Mouse (Mus musculus): ENCODE measurements around the gene Prkce. TPM values are rescaled to one million over a fixed set of nuclear protein-coding genes. Genes with fewer than 3 reads are reported as not detected.

Prkce gene
- polyA plus RNA-seq, 1 experiment from 2014 or later: 9.6 TPM

DNA sequence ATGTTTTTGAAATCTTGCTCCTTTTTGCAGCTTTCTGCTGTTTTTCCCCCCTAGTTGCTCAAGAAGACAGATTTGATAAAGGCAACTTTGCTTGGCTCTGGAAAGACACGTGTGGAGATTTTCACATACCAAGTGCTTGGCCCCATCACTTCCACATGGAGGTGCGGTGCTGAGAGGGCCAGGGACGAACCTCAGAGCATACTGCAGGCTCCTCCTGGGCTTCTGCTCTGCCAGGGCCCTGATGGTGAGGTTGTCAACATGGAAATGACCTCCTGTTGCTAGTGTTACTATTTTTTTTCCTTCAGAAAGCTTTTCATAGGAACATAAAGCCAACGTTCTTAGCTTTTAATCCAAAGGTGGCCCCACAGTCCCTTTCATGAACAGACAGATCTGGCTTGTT is 191.3 kb downstream of the Prkce start:
- Histone ChIP-seq H3K36me3 (no peaks in the 10 kb centered on the region), H3K4me2 (no peak overlapping the region), H3K4me1 (replicated peaks) (peaks cover 41% of the 10 kb centered on the region), H3K9ac (no peak overlapping the region), H3K27me3 (no peaks in the 10 kb centered on the region), H3K9me3 (replicated peaks) (no peaks in the 10 kb centered on the region), H3K27ac (peak overlapping the region; percentile 55), H3K4me3 (no peak overlapping the region)
- no peak for ATAC-seq (replicated peaks; ENCODE audit: insufficient number of reproducible peaks, insufficient read depth, low FRiP score, low read depth)
- 26% methylated on average over 4 of the region's 4 CpGs for WGBS

DNA sequence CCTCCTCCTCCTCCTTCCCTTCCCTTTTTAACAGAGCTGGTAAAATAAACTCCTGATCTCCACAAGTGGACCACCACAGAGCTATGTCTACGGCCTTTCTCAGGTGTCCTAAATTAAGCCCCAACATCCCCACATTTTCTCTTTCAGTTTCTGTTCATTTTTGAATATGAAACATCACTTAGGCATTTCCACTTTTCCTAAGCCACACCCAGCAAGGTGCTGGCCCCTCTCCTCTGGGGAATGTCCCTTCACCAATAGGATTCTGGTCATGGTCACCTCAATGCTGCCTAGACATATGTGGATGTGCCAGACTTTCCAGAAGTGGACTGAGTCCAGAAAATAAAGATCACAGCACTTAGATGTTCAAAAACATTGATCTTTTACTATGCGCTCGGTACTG is 193.3 kb downstream of the Prkce start:
- Histone ChIP-seq H3K9me3 (replicated peaks) (no peaks in the 10 kb centered on the region), H3K27me3 (no peaks in the 10 kb centered on the region), H3K27ac (no peak overlapping the region), H3K36me3 (no peaks in the 10 kb centered on the region), H3K4me1 (replicated peaks) (peaks cover 43% of the 10 kb centered on the region), H3K9ac (no peak overlapping the region), H3K4me3 (no peak overlapping the region), H3K4me2 (no peak overlapping the region)
- ATAC-seq (replicated peaks; ENCODE audit: insufficient number of reproducible peaks, insufficient read depth, low FRiP score, low read depth): no peak
- 90% methylated on average over 3 of the region's 3 CpGs for WGBS

DNA sequence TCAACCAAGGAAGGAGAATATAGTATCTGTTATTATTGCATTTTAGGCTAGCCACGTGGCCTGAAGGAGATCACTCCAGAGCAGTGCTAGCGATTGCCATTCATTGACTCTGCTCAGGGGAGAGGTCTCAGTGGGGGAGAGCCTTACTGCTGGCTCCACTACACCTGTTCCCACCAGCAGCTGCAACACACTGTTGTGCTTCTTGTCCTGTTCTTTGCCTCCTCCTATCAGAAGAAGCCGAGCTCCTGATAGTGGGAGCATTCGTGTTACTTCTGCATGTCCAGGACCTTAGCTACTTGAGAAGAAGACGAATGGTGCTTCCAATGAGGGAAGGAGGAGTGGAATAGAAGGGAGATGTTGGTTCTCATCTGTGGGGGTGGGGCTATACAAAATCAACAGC is 195.8 kb downstream of the Prkce start:
- Histone ChIP-seq H3K4me1 (replicated peaks) (peaks cover 48% of the 10 kb centered on the region), H3K9me3 (replicated peaks) (no peaks in the 10 kb centered on the region), H3K9ac (no peak overlapping the region), H3K36me3 (no peaks in the 10 kb centered on the region), H3K27me3 (no peaks in the 10 kb centered on the region), H3K27ac (no peak overlapping the region), H3K4me2 (no peak overlapping the region), H3K4me3 (no peak overlapping the region)
- 68% methylated on average over 5 of the region's 5 CpGs for WGBS
- ATAC-seq (replicated peaks; ENCODE audit: insufficient number of reproducible peaks, insufficient read depth, low FRiP score, low read depth): no peak

DNA sequence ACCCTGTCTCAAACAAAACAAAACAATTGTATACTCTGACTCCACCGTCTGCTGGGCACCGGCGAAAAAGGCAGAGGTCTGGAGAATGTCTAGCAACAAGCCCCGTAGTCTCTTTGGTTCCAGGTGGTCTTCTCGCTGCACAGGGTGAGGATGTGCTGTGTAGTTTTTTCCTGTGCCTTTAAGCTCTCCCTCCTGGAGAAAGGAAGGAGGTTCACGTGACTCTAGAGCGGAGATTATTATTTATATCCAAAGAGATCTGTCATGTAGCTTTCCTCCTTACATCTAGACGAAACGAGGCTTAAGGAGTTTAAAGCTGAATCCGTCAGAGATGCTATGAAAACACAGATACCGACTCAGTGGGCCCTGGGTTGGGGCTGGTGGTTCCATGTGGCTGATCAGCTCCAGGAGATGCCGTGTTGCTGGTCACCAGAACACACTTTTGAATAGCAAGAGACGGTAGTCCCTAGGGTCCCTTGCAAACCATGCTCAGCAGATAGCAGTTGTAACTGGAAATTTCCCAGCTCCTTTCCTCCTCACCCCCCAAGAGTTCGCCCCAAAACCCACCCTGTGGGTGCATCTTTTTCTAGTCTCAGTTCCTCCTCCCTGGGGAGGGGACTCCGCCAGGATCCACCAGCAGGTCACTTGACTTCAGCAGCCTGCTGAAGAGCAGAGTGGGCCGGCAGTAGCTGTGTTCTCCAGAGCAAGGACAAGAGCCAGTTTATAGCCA is 196.9 kb downstream of the Prkce start:
- H3K9ac ChIP-seq: no peak overlapping the region
- no peaks in the 10 kb centered on the region for H3K9me3 ChIP-seq (replicated peaks)
- no peak overlapping the region for H3K4me3 ChIP-seq
- peak overlapping the region; percentile 14; the same call in 1 of the 2 replicates for H3K4me2 ChIP-seq
- peaks cover 40% of the 10 kb centered on the region for H3K4me1 ChIP-seq (replicated peaks)
- no peaks in the 10 kb centered on the region for H3K36me3 ChIP-seq
- WGBS: 43% methylated on average over 16 of the region's 16 CpGs
- no peaks in the 10 kb centered on the region for H3K27me3 ChIP-seq
- no peak for ATAC-seq (replicated peaks; ENCODE audit: insufficient number of reproducible peaks, insufficient read depth, low FRiP score, low read depth)
- H3K27ac ChIP-seq: peak overlapping the region; percentile 21

DNA sequence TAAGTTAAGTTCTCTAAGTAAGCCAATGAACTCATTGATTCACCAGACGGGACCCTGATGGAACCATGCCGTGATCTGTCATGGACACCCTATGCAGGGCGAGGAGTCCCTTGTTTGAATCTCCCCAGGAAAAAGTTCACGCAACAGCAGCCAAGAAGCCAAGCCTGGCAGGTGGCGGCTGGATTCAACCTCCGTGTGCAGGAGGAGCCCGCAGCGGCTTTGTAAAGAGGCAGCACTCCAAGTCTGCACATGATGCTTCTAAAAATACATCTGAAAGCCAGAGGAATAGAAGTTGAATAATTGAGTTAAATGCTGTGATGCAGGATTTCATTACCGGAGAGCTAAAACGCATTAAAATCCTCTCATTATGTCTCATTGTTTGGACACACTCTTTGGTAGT is 199.3 kb downstream of the Prkce start:
- 38% methylated on average over 10 of the region's 10 CpGs for WGBS
- H3K4me1 ChIP-seq (replicated peaks): peaks cover 56% of the 10 kb centered on the region
- H3K27me3 ChIP-seq: no peaks in the 10 kb centered on the region
- H3K4me2 ChIP-seq: peak overlapping the region; percentile 48
- no peak overlapping the region for H3K9ac ChIP-seq
- H3K27ac ChIP-seq: peak overlapping the region; percentile 74
- H3K36me3 ChIP-seq: no peaks in the 10 kb centered on the region
- no peak for ATAC-seq (replicated peaks; ENCODE audit: insufficient number of reproducible peaks, insufficient read depth, low FRiP score, low read depth)
- no peaks in the 10 kb centered on the region for H3K9me3 ChIP-seq (replicated peaks)
- peak overlapping the region; percentile 10; the same call in 1 of the 2 replicates for H3K4me3 ChIP-seq

DNA sequence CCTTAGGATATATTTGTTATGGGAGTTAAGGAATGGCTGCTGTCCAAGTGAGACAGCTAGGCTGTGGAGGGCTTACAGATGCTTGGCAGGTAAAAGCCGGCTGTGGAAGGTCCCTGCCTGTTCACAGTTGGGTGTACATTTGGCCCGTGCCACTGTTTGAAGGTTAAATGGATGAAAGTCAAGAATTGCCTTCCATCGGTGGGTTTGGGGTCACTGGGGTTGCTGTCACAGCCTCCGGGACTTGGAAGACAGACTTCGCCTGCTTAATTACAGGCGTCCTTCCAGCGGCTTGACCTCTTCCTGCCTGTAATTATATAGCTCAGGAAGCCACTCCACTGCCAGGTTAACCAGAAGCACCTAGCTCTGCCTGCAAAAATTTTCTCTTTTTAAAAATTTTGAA is 200.1 kb downstream of the Prkce start:
- WGBS: 26% methylated on average over 7 of the region's 7 CpGs
- no peak overlapping the region for H3K4me2 ChIP-seq
- H3K9me3 ChIP-seq (replicated peaks): no peaks in the 10 kb centered on the region
- no peak overlapping the region for H3K9ac ChIP-seq
- peaks cover 56% of the 10 kb centered on the region for H3K4me1 ChIP-seq (replicated peaks)
- no peaks in the 10 kb centered on the region for H3K27me3 ChIP-seq
- H3K4me3 ChIP-seq: no peak overlapping the region
- H3K27ac ChIP-seq: peak overlapping the region; percentile 74
- ATAC-seq (replicated peaks; ENCODE audit: insufficient number of reproducible peaks, insufficient read depth, low FRiP score, low read depth): 0 out of 2 replicates have a peak, but pooled peaks have one; percentile 23
- no peaks in the 10 kb centered on the region for H3K36me3 ChIP-seq

DNA sequence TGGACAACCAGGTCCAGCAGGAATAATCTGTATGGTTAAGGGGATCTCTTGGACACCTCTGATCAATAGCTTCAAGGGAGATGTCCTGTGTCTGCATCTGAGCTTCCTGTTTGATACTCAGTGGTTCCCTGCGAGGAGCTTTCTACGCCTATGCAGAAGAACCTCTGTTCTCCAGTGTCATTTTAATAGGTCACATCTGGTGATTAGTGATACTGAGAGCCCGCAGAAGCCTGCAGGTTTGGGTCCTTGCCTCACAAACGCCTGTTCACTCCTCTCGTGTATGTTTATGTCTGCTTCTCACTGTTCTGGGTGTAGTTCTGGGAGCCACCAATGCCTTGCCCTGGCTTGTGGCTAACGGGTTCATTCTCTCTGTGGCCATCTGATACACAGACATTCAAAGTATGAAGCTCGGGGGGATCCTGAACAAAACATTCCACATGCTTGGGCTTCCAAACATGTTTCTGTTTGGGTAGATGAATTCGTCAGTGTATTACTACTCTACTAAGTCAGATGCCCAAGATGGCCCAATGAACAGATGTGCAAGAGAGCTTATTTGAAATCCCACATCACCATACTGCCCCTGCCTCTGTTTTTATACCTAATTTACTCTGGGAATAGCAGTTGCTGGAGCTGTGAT is 202.6 kb downstream of the Prkce start:
- Histone ChIP-seq H3K36me3 (no peaks in the 10 kb centered on the region), H3K27ac (no peak overlapping the region), H3K27me3 (no peaks in the 10 kb centered on the region), H3K9ac (no peak overlapping the region), H3K4me2 (no peak overlapping the region), H3K4me3 (no peak overlapping the region), H3K9me3 (replicated peaks) (no peaks in the 10 kb centered on the region), H3K4me1 (replicated peaks) (peaks cover 38% of the 10 kb centered on the region)
- WGBS: 56% methylated on average over 8 of the region's 8 CpGs
- ATAC-seq (replicated peaks; ENCODE audit: insufficient number of reproducible peaks, insufficient read depth, low FRiP score, low read depth): no peak

DNA sequence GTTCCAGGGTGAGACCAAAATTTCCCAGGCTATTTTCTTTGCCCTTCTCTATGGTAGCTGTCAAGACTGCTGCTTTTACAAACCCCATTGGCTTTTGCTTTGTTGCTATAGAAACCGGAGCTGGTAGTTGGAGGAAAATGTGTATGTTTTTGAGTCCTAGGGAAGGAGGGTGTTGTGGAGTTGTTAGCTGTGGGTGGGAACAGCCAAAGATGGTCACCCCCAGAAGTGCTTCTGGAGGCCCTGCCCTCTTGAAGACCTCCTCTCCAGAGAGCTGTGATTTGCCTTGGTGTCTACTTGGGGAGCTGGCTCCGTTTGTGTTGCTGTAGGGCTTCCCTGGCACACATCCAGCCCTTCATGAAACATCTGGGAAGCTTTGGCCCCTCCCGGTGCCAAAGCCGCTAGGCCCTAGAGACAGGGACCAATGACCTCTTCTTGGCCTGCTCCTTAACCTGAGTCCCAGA is 203.5 kb downstream of the Prkce start:
- Histone ChIP-seq H3K4me1 (replicated peaks) (peaks cover 33% of the 10 kb centered on the region), H3K9ac (no peak overlapping the region), H3K4me3 (no peak overlapping the region), H3K4me2 (no peak overlapping the region), H3K36me3 (no peaks in the 10 kb centered on the region), H3K9me3 (replicated peaks) (no peaks in the 10 kb centered on the region), H3K27me3 (no peaks in the 10 kb centered on the region), H3K27ac (peak overlapping the region; percentile 24; the same call in 1 of the 2 replicates)
- no peak for ATAC-seq (replicated peaks; ENCODE audit: insufficient number of reproducible peaks, insufficient read depth, low FRiP score, low read depth)
- WGBS: 30% methylated on average over 4 of the region's 4 CpGs

DNA sequence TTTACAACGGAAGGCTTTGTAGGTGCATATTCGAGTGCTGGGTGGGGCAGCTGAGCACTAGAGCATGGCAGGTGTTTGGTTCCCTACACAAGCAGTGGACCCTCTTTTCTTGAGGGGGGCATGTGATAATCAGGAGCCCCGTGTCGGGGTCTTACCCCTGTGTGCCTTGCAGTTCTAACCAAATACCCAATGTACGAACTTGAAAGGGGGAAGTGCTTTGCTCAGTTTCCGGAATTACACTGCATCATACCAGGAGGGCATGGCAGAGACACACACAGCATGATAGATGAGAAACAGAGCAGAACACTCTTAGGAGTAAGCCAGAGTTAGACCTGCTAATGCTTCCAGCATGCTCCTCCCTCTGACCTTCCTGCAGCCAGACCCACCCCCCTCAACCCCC is 208.8 kb downstream of the Prkce start:
- no peaks in the 10 kb centered on the region for H3K27me3 ChIP-seq
- H3K4me3 ChIP-seq: no peak overlapping the region
- H3K4me2 ChIP-seq: no peak overlapping the region
- 83% methylated on average over 6 of the region's 6 CpGs for WGBS
- ATAC-seq (replicated peaks; ENCODE audit: insufficient number of reproducible peaks, insufficient read depth, low FRiP score, low read depth): no peak
- no peaks in the 10 kb centered on the region for H3K9me3 ChIP-seq (replicated peaks)
- H3K36me3 ChIP-seq: no peaks in the 10 kb centered on the region
- no peak overlapping the region for H3K9ac ChIP-seq
- no peak overlapping the region for H3K27ac ChIP-seq
- H3K4me1 ChIP-seq (replicated peaks): peaks cover 20% of the 10 kb centered on the region

DNA sequence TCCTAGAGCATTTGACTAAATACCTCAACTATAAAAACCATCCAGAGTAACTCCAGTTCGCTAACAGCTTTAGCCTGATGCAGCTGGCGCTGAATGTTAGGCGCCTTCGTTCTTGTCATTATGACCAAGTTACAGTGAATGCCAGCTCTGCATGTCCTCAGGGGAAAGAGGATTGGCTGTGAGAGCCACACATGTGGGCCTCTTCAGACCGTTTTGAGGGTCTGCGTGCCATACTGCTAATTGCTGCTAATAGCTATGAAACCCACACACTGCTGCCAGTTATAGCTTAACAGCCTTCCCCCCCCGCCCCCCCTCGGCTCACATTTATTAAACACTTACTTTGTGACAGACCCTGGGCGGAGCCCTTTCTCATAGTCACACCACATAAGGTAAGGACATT is 210.3 kb downstream of the Prkce start:
- Histone ChIP-seq H3K4me1 (replicated peaks) (peaks cover 18% of the 10 kb centered on the region), H3K27me3 (no peaks in the 10 kb centered on the region), H3K4me2 (no peak overlapping the region), H3K27ac (no peak overlapping the region), H3K9ac (no peak overlapping the region), H3K4me3 (no peak overlapping the region), H3K36me3 (no peaks in the 10 kb centered on the region), H3K9me3 (replicated peaks) (no peaks in the 10 kb centered on the region)
- ATAC-seq (replicated peaks; ENCODE audit: insufficient number of reproducible peaks, insufficient read depth, low FRiP score, low read depth): no peak
- WGBS: 85% methylated on average over 9 of the region's 9 CpGs

DNA sequence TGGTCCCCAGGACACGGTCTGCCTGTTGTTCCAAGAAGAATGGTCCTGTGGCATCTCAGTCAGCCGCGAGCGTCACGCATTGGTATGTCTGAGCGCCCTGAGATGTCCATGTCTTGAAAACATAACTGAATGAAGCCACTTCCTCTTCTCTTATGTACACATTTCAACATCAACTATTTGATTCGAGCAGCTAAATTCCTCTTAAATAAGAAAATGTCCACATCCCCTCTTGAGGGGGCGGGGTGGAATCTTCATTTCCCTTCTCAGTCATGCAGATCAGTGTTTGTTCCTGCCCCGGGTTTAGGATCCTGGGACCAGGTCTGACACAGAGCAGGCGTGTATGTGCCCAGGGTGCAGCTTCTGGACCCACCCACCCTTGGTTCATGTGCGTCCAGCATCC is 211.0 kb downstream of the Prkce start:
- Histone ChIP-seq H3K4me3 (no peak overlapping the region), H3K27me3 (no peaks in the 10 kb centered on the region), H3K36me3 (no peaks in the 10 kb centered on the region), H3K9ac (no peak overlapping the region), H3K9me3 (replicated peaks) (no peaks in the 10 kb centered on the region), H3K27ac (no peak overlapping the region), H3K4me1 (replicated peaks) (peaks cover 21% of the 10 kb centered on the region), H3K4me2 (no peak overlapping the region)
- 79% methylated on average over 11 of the region's 11 CpGs for WGBS
- ATAC-seq (replicated peaks; ENCODE audit: insufficient number of reproducible peaks, insufficient read depth, low FRiP score, low read depth): no peak
